Mouse (Mus musculus) intestine, embryonic 15.5 days (tissue): ENCODE results near the gene Rpl23. TPM values are rescaled to one million over a fixed set of nuclear protein-coding genes. Genes with fewer than 3 reads are reported as not detected.
A peak's percentile ranks its signal among the peaks of the same experiment; 100 is the strongest.

ENCODE experiments used
- ATAC-seq: fragments of 200-750 bp; cut with Nextera tagmentation; 2 replicates; pipeline ENCODE4 v1.8.0; 2017; ENCODE audit warnings: moderate TSS enrichment, moderate library complexity
- H3K27ac ChIP-seq: fragments of 300-500 bp; sonication (generic); 2 replicates; pipeline ENCODE4 v1.5.1; 2015; ENCODE audit warnings: mild to moderate bottlenecking, inconsistent platforms
- H3K27me3 ChIP-seq: fragments of 300-500 bp; sonication (generic); replicated peaks from 2 replicates; pipeline ENCODE4 v1.6.1; 2015; ENCODE audit warnings: inconsistent platforms
- H3K36me3 ChIP-seq: fragments of 300-500 bp; sonication (generic); 2 replicates; pipeline ENCODE4 v1.6.1; 2015; ENCODE audit warnings: inconsistent platforms
- H3K4me1 ChIP-seq: fragments of 300-500 bp; sonication (generic); replicated peaks from 2 replicates; pipeline ENCODE4 v1.6.1; 2015; ENCODE audit warnings: inconsistent platforms
- H3K4me2 ChIP-seq: fragments of 300-500 bp; sonication (generic); replicated peaks from 2 replicates; pipeline ENCODE4 v1.6.1; 2015; ENCODE audit warnings: mild to moderate bottlenecking, inconsistent platforms
- H3K4me3 ChIP-seq: fragments of 300-500 bp; sonication (generic); replicated peaks from 2 replicates; pipeline ENCODE4 v1.5.1; 2015; ENCODE audit warnings: inconsistent platforms
- H3K9ac ChIP-seq: fragments of 300-500 bp; sonication (generic); 2 replicates; pipeline ENCODE4 v1.6.1; 2015; ENCODE audit warnings: inconsistent platforms
- H3K9me3 ChIP-seq: fragments of 300-500 bp; sonication (generic); 2 replicates; pipeline ENCODE4 v1.6.1; 2016; ENCODE audit warnings: inconsistent platforms
- WGBS: fragments of 180-500 bp; shearing (Covaris S2); methylation state at CpG from one replicate; pipeline ENCODE4 v1.1.7; 2015; 5-methylcytosine and 5-hydroxymethylcytosine counted together
- polyA plus RNA-seq: library from polyadenylated mRNA; unstranded; fragments of >200 nt; fragmentation: Nextera tagmentation; extraction: Ambion mirVana; gene quantifications from 2 replicates; pipeline ENCODE4 v1.2.1, GENCODE M21; 2015

The Rpl23 gene
- polyA plus RNA-seq, 1 experiment from 2014 or later: 606 TPM

- Histone ChIP-seq H3K27me3 (no peaks in the 10 kb centered on the region), H3K9ac (no peak within 1 kb of the TSS), H3K4me2 (no peak within 1 kb of the TSS), H3K9me3 (no peaks in the 10 kb centered on the region), H3K4me3 (no peak within 1 kb of the TSS), H3K27ac (no peak within 1 kb of the TSS), H3K36me3 (peaks cover 34% of the 10 kb centered on the region), H3K4me1 (peaks cover 15% of the 10 kb centered on the region)
- ATAC-seq: no peak
- 51% methylated on average over 17 of the region's 17 CpGs for WGBS
Observed at GRCm38 (mm10) chr11:97775808-97776496, 6.3 kb downstream of the Rpl23 start, which contains the start of gene 1700001P01Rik. TSS of gene 1700001P01Rik (minus strand) at chr11:97775918.

GRCm38 (mm10) chr11:97775186-97775585 is 7.1 kb downstream of the Rpl23 start:
- 78% methylated on average over 13 of the region's 13 CpGs for WGBS
- no peak overlapping the region for H3K9ac ChIP-seq
- peaks cover 33% of the 10 kb centered on the region for H3K36me3 ChIP-seq
- no peak overlapping the region for H3K27ac ChIP-seq
- peaks cover 8% of the 10 kb centered on the region for H3K4me1 ChIP-seq
- no peaks in the 10 kb centered on the region for H3K9me3 ChIP-seq
- H3K4me3 ChIP-seq: no peak overlapping the region
- ATAC-seq: peak; percentile 14; the same call in 1 of the 2 replicates
- no peaks in the 10 kb centered on the region for H3K27me3 ChIP-seq
- no peak overlapping the region for H3K4me2 ChIP-seq

DNA sequence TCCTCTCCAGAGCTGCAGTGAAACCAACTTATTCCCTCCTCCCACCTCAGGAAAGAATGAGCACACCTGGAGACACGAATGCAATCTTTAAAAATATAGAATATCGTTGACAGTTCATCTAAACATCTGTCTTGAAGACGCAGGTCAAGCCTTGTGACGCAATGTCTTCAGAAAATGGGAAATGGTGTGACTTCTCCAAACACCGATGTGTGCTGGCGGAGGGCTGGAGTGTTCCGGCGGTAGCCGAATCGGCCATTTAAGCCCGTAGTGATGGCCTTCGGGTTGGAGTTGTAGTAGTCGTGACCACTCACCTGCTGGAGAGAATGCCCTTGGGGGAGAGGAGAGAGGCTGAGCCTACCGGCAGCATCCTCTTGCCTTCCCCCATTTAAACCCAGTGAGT is 10.8 kb downstream of the Rpl23 start:
- no peak overlapping the region for H3K4me3 ChIP-seq
- no peak for ATAC-seq
- H3K9me3 ChIP-seq: no peaks in the 10 kb centered on the region
- no peaks in the 10 kb centered on the region for H3K27me3 ChIP-seq
- WGBS: 76% methylated on average over 14 of the region's 14 CpGs
- H3K4me2 ChIP-seq: no peak overlapping the region
- no peak overlapping the region for H3K9ac ChIP-seq
- H3K4me1 ChIP-seq: no peaks in the 10 kb centered on the region
- H3K27ac ChIP-seq: no peak overlapping the region
- 0 out of 2 replicates have a peak, but pooled peaks cover 5% of the 10 kb centered on the region for H3K36me3 ChIP-seq

GRCm38 (mm10) chr11:97769704-97770103 is 12.5 kb downstream of the Rpl23 start:
- peak; percentile 59 for ATAC-seq
- H3K9ac ChIP-seq: no peak overlapping the region
- no peaks in the 10 kb centered on the region for H3K27me3 ChIP-seq
- no peak overlapping the region for H3K4me3 ChIP-seq
- 22% methylated on average over 2 of the region's 2 CpGs for WGBS
- H3K4me2 ChIP-seq: no peak overlapping the region
- peaks cover 7% of the 10 kb centered on the region for H3K4me1 ChIP-seq
- no peaks in the 10 kb centered on the region for H3K9me3 ChIP-seq
- no peaks in the 10 kb centered on the region for H3K36me3 ChIP-seq
- H3K27ac ChIP-seq: no peak overlapping the region

DNA sequence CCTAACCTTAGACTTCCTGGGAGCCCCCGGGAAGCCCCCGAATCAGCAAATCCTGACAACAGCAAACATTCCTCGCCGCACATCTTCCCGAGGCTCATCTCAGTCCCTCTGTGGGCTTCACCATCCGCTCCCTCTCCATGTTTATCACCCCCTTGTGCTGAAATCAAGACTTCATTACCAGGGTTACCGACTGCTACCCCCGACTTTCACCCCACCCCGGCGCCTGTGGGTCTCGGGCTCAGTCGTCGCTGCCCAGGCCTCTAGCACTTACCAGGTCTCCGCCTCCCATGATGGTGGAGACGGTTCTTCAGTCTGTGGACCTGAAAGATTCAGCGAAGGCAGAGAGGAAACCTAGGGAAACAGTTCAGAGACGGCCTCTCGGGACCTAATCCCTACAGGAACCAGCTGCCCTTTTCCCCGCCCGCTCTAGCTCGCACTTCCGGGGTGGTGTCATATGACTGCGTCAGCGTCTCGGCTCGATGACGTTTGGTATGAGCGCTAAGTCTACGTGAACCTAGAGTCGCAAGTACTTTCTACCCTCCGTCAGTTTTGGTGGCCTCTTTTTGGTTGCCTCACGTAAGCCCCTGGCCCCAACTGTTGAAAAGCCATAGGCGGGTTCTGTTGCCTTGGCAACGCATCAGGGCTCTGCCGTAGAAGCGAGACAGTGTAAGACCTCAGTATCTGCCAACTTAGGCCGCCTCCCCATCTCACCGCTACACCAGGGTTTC is 15.9 kb downstream of the Rpl23 start, which contains the start of gene Cwc25:
Gene Cwc25, minus strand, starts transcription at position 403 of the 728 bp plus-strand sequence.
- H3K27ac ChIP-seq: peak within 1 kb of the TSS; percentile 86
- under 1% methylated on average over 38 of the region's 38 CpGs for WGBS
- peak within 1 kb of the TSS; percentile 78 for H3K4me2 ChIP-seq
- H3K9ac ChIP-seq: peak within 1 kb of the TSS; percentile 93
- peaks cover 7% of the 10 kb centered on the region for H3K4me1 ChIP-seq
- H3K27me3 ChIP-seq: no peaks in the 10 kb centered on the region
- peaks cover 18% of the 10 kb centered on the region for H3K36me3 ChIP-seq
- ATAC-seq: peak; percentile 95
- H3K4me3 ChIP-seq: peak within 1 kb of the TSS; percentile 85
- no peaks in the 10 kb centered on the region for H3K9me3 ChIP-seq

- Histone ChIP-seq H3K4me2 (no peak overlapping the region), H3K36me3 (peaks cover 22% of the 10 kb centered on the region), H3K27ac (no peak overlapping the region), H3K4me1 (peaks cover 7% of the 10 kb centered on the region), H3K9ac (no peak overlapping the region), H3K4me3 (no peak overlapping the region), H3K27me3 (no peaks in the 10 kb centered on the region), H3K9me3 (no peaks in the 10 kb centered on the region)
- no peak for ATAC-seq
Observed at GRCm38 (mm10) chr11:97761638-97762037, 20.6 kb downstream of the Rpl23 start.

DNA sequence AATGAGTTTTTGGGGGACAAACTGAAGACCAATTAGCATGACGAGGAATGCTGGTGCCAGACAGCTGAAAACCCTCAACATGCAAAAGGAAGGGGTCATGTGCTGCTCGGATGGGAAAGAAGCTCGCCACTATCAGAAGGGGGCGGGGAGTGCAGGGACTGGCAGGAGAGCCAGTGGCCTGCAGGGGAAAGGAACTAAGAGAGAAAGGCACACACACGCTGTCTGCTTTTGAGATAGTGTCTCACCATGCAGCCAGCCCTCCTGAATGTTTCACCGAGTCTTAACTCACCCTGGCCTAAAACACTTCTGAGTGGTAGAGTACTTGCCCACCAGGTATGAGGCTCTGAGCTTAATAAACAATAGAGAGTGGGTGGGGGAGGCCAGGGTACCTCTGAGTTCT is 23.3 kb downstream of the Rpl23 start:
- H3K4me3 ChIP-seq: no peak overlapping the region
- no peak overlapping the region for H3K4me2 ChIP-seq
- H3K9ac ChIP-seq: no peak overlapping the region
- H3K4me1 ChIP-seq: no peaks in the 10 kb centered on the region
- WGBS: 84% methylated on average over 6 of the region's 6 CpGs
- no peak for ATAC-seq
- H3K27me3 ChIP-seq: no peaks in the 10 kb centered on the region
- H3K36me3 ChIP-seq: peaks cover 29% of the 10 kb centered on the region
- H3K27ac ChIP-seq: no peak overlapping the region
- no peaks in the 10 kb centered on the region for H3K9me3 ChIP-seq

- peaks cover 35% of the 10 kb centered on the region for H3K36me3 ChIP-seq
- ATAC-seq: no peak
Observed at GRCm38 (mm10) chr11:97758125-97758524, 24.1 kb downstream of the Rpl23 start.

DNA sequence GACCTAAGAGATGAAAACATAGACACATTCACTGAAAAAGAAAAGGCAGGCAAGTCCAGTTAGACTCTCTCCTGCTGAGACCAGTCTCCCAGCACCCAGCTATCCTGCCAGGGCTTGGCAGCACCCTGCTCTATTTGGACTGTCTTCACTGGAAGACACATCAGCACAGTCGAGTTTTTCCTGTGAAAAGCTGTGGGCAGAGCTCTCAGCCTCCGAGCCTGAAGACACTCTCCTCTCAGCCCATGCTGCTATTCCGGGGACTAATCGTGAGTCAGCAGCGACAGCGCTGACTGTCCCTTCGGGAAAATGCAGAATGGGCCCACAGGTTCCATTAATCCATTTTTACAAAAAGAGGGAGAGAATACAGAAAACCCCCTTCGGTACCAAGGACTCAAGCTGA is 29.0 kb downstream of the Rpl23 start:
- Histone ChIP-seq H3K9me3 (no peaks in the 10 kb centered on the region), H3K9ac (no peak overlapping the region), H3K36me3 (peaks cover 37% of the 10 kb centered on the region), H3K4me3 (no peak overlapping the region), H3K4me1 (no peaks in the 10 kb centered on the region), H3K27ac (no peak overlapping the region), H3K27me3 (no peaks in the 10 kb centered on the region), H3K4me2 (no peak overlapping the region)
- no peak for ATAC-seq
- WGBS: 94% methylated on average over 8 of the region's 8 CpGs

More at GRCm38 (mm10) chr11:97758125-97758524, 24.1 kb downstream of the Rpl23 start:
- WGBS: 94% methylated on average over 1 of the region's 1 CpGs
- H3K27ac ChIP-seq: no peak overlapping the region
- no peak overlapping the region for H3K4me2 ChIP-seq
- no peaks in the 10 kb centered on the region for H3K4me1 ChIP-seq
- H3K4me3 ChIP-seq: no peak overlapping the region
- H3K27me3 ChIP-seq: no peaks in the 10 kb centered on the region
- H3K9ac ChIP-seq: no peak overlapping the region
- no peaks in the 10 kb centered on the region for H3K9me3 ChIP-seq

DNA sequence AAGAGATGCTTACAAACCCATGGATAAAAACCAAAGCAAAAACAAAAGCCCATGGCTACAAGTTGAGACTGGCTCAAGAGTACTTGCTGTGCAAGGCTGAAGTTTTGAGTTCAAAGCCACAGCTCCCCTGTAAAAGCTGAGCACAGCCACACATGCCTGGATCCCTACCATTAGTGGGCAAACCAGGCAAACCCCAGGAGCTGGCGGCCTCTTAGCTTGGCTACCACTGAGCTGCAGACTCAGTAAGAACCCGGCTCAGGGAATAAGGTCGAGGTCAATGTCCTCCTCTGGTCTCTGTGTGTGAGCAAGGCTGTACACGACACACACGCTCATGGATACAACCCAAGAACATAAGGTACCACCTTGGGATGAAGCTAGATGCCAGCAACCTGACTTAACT is 33.7 kb downstream of the Rpl23 start:
- no peak for ATAC-seq
- Histone ChIP-seq H3K27me3 (no peaks in the 10 kb centered on the region), H3K4me3 (no peak overlapping the region), H3K27ac (no peak overlapping the region), H3K9me3 (no peaks in the 10 kb centered on the region), H3K4me1 (peaks cover under 1% of the 10 kb centered on the region), H3K36me3 (peaks cover 35% of the 10 kb centered on the region), H3K4me2 (no peak overlapping the region), H3K9ac (no peak overlapping the region)
- WGBS: 90% methylated on average over 5 of the region's 5 CpGs

DNA sequence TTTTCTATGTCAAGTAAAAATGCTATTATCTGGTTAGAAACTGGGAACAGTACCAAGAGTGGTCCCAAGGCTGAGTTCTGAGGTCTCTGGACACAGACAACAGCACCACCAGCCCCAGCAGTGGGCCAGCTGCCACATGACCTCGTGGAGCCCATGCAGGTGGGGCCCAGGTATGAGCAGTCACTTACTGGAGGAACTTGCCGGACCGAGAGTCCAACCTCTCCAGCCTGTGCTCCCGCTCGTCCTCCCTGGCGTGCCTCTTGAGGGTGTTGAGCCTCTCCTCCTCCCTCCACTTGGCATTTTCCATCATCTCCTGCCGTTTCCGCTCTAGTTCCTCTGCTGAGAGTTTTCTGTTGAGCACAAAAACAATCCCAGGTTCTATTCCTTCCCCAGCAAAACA is 34.5 kb downstream of the Rpl23 start:
- no peak for ATAC-seq
- Histone ChIP-seq H3K4me1 (peaks cover 8% of the 10 kb centered on the region), H3K27me3 (no peaks in the 10 kb centered on the region), H3K4me3 (no peak overlapping the region), H3K36me3 (peaks cover 29% of the 10 kb centered on the region), H3K9me3 (no peaks in the 10 kb centered on the region), H3K4me2 (no peak overlapping the region), H3K9ac (no peak overlapping the region), H3K27ac (no peak overlapping the region)
- WGBS: 86% methylated on average over 8 of the region's 8 CpGs

DNA sequence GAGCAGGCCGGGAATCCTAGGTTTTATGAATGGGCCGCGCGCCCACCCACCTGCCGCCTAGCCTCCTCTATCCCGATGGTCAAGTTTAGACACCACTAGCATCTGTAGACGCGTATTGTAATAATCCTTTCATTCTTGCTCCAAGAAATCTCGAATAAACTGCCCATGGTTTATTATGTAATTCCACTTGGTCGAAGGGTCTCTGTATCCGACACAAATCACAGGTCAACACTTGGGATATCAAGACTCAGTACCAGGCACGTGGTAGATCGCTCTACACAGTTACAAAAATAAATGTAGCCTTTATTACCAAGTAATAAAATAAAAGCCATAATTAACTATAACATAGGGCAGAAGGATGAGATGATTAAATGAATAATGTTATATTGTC is 36.9 kb downstream of the Rpl23 start:
- Histone ChIP-seq H3K9ac (no peak overlapping the region), H3K36me3 (peaks cover 14% of the 10 kb centered on the region), H3K4me3 (peak overlapping the region; percentile 83), H3K4me2 (peak overlapping the region; percentile 62), H3K27me3 (no peaks in the 10 kb centered on the region), H3K9me3 (no peaks in the 10 kb centered on the region), H3K27ac (no peak overlapping the region), H3K4me1 (peaks cover 14% of the 10 kb centered on the region)
- ATAC-seq: no peak
- 10% methylated on average over 13 of the region's 13 CpGs for WGBS
